Mouse (Mus musculus): Measurements from ENCODE around the gene Nr1i2. TPM values are rescaled to one million over a fixed set of nuclear protein-coding genes. Genes with fewer than 3 reads are reported as not detected.

The Nr1i2 gene
- polyA plus RNA-seq, 1 experiment from 2014 or later = not detected

DNA sequence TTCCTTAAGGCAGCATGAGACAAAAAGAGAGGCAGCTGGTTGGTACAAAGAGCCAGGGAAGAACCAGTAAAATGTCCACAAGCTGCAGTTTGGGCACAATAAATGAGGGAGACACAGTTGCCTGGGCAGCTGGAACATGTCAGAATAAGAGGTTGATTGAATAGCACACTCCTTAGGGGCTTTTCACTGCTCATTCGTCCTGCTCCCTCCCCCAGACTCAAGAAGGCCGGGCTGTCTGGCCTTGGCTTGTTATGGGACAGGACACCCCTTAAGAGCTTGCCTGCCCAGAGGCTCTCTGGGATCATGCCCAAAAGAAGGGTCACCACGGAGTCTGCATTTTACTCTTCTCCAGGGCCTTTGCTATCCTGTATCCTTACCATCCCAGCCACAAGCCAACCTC lies 11.3 kb downstream of the Nr1i2 start:
- Histone ChIP-seq H3K4me2 (no peak overlapping the region), H3K9me3 (replicated peaks) (no peaks in the 10 kb centered on the region), H3K27me3 (no peaks in the 10 kb centered on the region), H3K36me3 (ENCODE audit: poor library complexity, severe bottlenecking) (no peaks in the 10 kb centered on the region), H3K9ac (no peak overlapping the region), H3K27ac (no peak overlapping the region), H3K4me1 (peaks cover 4% of the 10 kb centered on the region; the same call in 1 of the 2 replicates), H3K4me3 (no peak overlapping the region)
- peak; percentile 45; the same call in 1 of the 2 replicates for ATAC-seq
- WGBS = 35% methylated on average over 3 of the region's 3 CpGs

DNA sequence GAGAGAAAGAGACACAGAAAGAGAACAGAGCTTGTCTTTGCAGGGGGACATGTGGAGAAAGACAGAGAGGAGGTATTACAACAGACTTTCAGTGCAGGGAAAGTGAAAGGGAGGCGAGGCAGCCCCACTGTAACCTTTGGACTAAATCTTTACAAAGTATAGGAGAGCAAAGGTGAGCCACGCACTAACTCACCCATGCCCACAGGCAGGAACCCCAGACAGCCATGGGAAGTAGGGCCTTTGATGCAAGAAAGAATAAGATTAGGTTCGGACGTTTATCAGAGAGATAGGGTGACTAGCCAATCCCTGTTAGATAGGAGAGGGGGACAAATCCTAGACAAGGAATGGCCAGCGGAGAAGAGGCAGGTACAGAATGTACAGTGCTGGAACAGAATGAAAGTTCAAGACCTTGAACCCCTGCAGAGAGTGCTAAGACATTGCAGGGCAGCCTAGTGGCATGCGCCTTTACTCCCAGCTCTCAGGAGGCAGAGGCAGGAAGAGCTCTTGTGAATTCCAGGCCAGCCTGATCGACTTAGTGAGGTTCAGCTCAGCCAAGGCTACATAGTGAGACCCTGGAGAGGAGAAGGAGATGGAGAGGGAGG lies 12.0 kb downstream of the Nr1i2 start:
- Histone ChIP-seq H3K9ac (no peak overlapping the region), H3K4me1 (peaks cover 4% of the 10 kb centered on the region; the same call in 1 of the 2 replicates), H3K36me3 (ENCODE audit: poor library complexity, severe bottlenecking) (no peaks in the 10 kb centered on the region), H3K27ac (no peak overlapping the region), H3K27me3 (no peaks in the 10 kb centered on the region), H3K4me2 (no peak overlapping the region), H3K9me3 (replicated peaks) (no peaks in the 10 kb centered on the region), H3K4me3 (no peak overlapping the region)
- no peak for ATAC-seq
- 88% methylated on average over 7 of the region's 7 CpGs for WGBS

DNA sequence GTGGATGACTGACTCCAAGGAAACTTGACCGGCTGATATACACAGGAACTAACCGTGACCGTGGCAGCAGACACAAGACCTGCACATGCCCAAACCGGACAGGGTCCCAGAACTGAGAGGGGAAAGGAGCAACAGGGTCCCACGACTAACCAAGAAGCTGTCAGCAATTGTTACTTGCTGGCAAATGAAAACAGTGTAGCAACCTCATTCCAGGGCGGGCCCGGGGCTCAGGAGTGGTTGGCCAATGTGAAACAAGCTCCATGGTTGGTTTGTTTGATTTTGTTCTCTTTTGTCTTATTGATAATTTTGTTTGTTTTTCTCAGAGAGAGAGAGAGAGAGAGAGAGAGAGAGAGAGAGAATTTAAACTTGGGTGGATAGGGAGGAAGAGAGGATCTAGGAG lies 13.7 kb downstream of the Nr1i2 start:
- 84% methylated on average over 7 of the region's 7 CpGs for WGBS

DNA sequence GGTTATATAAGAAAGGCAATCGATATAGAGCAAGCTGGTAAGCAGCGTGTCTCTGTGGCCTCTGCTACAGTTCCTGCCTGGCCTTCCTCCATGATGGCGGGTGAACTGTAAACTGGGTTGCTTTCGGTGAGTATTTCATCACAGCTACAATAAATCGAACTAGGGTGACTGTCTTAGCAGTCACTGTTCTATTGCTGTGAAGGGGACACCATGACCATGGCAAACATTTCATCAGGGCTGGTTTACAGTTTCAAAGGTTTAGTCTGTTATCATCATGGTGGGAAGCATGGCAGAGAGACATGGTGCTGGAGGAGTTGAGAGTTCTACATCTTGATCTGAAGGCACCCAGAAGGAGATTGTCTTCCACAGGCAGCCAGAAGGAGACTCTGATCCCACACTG lies 14.8 kb downstream of the Nr1i2 start:
- no peaks in the 10 kb centered on the region for H3K27me3 ChIP-seq
- peaks cover 4% of the 10 kb centered on the region; the same call in 1 of the 2 replicates for H3K4me1 ChIP-seq
- H3K9ac ChIP-seq = no peak overlapping the region
- H3K9me3 ChIP-seq (replicated peaks) = no peaks in the 10 kb centered on the region
- H3K4me3 ChIP-seq = no peak overlapping the region
- WGBS = 93% methylated on average over 5 of the region's 5 CpGs
- H3K4me2 ChIP-seq = no peak overlapping the region
- no peak for ATAC-seq
- no peaks in the 10 kb centered on the region for H3K36me3 ChIP-seq (ENCODE audit: poor library complexity, severe bottlenecking)
- H3K27ac ChIP-seq = no peak overlapping the region

More for the DNA sequence above, 13.7 kb downstream of the Nr1i2 start:
- Histone ChIP-seq H3K4me2 (no peak overlapping the region), H3K4me3 (no peak overlapping the region), H3K9me3 (replicated peaks) (no peaks in the 10 kb centered on the region), H3K27ac (no peak overlapping the region), H3K9ac (no peak overlapping the region), H3K4me1 (peaks cover 4% of the 10 kb centered on the region; the same call in 1 of the 2 replicates), H3K36me3 (ENCODE audit: poor library complexity, severe bottlenecking) (no peaks in the 10 kb centered on the region), H3K27me3 (no peaks in the 10 kb centered on the region)
- no peak for ATAC-seq

DNA sequence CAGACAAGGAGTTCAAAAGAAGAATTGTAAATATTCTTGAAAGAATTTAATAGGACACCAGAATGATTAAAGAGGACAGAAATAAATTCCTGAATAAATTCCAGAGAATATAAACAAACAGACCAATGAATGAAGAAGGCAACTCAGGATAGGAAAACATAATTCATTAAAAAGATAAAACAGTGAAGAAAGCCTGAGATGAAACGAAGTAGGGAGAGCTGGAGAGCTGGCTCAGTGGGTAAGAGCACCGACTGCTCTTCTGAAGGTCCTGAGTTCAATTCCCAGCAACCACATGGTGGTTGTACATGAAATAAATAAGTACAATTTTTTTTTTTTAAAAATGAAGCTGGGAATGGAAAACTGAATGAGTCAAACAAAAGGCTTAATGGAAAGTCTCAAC lies 19.9 kb downstream of the Nr1i2 start:
- Histone ChIP-seq H3K36me3 (ENCODE audit: poor library complexity, severe bottlenecking) (no peaks in the 10 kb centered on the region), H3K9me3 (replicated peaks) (no peaks in the 10 kb centered on the region), H3K4me1 (peaks cover 17% of the 10 kb centered on the region), H3K27ac (no peak overlapping the region), H3K27me3 (no peaks in the 10 kb centered on the region), H3K4me3 (no peak overlapping the region), H3K9ac (no peak overlapping the region), H3K4me2 (no peak overlapping the region)
- ATAC-seq = no peak
- WGBS = 89% methylated on average over 2 of the region's 2 CpGs

DNA sequence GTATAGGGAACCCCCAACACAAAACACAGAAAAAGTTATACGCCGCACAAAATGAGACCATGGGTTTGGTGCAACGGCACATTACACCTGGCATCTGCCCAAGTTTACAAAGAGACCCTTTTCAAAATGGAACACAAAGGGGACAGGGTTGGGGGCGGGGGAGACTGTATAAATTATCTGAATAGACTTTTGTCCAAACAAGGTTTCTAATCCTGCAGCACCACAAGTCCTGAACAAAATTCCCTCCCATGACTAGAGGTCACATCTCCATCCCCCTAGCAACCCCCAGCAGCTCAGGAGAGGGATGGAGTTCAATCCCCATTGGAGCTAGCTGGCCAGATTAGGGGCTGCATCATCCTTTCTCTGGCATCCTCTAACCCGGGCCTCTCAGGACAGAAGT lies 22.1 kb downstream of the Nr1i2 start:
- Histone ChIP-seq H3K9ac (no peak overlapping the region), H3K36me3 (ENCODE audit: poor library complexity, severe bottlenecking) (no peaks in the 10 kb centered on the region), H3K9me3 (replicated peaks) (no peaks in the 10 kb centered on the region), H3K27ac (peak overlapping the region; percentile 31; the same call in 1 of the 2 replicates), H3K4me2 (0 out of 2 replicates have a peak overlapping the region, but pooled peaks have one; percentile 8), H3K4me1 (peaks cover 17% of the 10 kb centered on the region), H3K4me3 (no peak overlapping the region), H3K27me3 (no peaks in the 10 kb centered on the region)
- peak; percentile 59; the same call in 1 of the 2 replicates for ATAC-seq
- WGBS = 10% methylated on average over 5 of the region's 5 CpGs

DNA sequence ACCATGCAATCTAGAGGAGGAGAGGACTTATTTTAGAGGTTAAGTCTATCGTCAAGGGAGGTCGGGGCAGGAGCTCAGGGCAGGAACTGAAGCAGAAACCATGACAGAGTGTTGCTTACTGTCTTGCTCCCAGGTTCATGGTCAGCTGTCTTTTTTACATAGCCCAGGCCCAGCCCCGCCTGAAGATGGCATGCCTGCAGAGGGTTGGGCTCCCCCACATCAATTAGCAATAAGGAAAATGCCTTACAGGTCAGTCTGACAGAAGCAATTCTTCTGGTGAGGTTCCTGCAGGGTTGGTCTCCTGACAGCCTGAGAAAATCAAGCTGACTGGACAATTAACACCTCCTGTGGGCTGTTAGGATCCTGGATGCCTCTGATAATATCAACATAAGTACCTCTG lies 23.0 kb downstream of the Nr1i2 start:
- no peak for ATAC-seq
- Histone ChIP-seq H3K27me3 (no peaks in the 10 kb centered on the region), H3K27ac (no peak overlapping the region), H3K4me1 (peaks cover 17% of the 10 kb centered on the region), H3K9me3 (replicated peaks) (no peaks in the 10 kb centered on the region), H3K36me3 (ENCODE audit: poor library complexity, severe bottlenecking) (no peaks in the 10 kb centered on the region), H3K4me3 (no peak overlapping the region), H3K9ac (no peak overlapping the region), H3K4me2 (no peak overlapping the region)
- 71% methylated on average over 3 of the region's 3 CpGs for WGBS

DNA sequence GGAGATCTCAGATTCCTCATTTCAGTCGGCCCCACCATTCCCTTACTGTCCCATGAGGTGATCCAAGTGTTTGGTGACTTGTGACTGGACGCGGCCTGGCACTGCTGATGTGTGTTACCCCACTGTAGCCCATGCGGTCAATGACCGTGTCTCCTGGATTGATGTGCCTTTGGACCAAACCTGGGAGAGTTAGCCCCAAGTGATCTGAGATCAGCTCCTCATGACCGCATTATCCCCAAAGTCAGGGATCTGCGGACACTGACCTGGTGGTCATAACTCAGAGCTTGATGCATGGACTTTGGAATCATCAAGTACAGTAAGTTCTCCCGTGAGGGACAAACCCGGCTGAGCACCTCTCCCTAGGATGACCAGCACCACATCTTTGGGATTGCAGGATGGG lies 38.7 kb downstream of the Nr1i2 start:
- Histone ChIP-seq H3K4me1 (no peaks in the 10 kb centered on the region), H3K9me3 (replicated peaks) (no peaks in the 10 kb centered on the region), H3K27me3 (no peaks in the 10 kb centered on the region), H3K4me2 (no peak overlapping the region), H3K4me3 (no peak overlapping the region), H3K36me3 (ENCODE audit: poor library complexity, severe bottlenecking) (no peaks in the 10 kb centered on the region), H3K9ac (no peak overlapping the region), H3K27ac (no peak overlapping the region)
- 92% methylated on average over 9 of the region's 9 CpGs for WGBS
- no peak for ATAC-seq

DNA sequence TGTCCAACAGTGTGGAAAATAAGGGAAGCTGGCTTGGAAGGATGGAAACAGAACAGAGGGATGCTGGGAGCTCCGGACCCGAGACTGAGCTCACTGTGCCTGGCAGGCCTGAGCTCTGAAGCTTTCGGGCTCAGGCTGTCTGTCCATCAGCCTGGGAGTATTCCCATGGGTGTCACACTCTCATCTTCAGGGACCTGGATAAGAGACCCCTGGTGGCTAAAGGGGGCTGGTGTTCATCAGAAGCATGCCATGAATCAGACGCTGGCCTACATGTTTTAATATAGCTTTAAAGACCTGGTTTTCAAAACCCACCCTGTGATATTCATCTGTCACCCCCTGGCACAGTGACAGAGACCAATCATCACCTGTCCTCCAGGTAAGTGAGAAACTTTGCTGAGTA lies 39.5 kb downstream of the Nr1i2 start:
- Histone ChIP-seq H3K27ac (no peak overlapping the region), H3K9me3 (replicated peaks) (no peaks in the 10 kb centered on the region), H3K9ac (no peak overlapping the region), H3K4me2 (no peak overlapping the region), H3K27me3 (no peaks in the 10 kb centered on the region), H3K4me1 (no peaks in the 10 kb centered on the region), H3K36me3 (ENCODE audit: poor library complexity, severe bottlenecking) (no peaks in the 10 kb centered on the region), H3K4me3 (no peak overlapping the region)
- ATAC-seq = no peak
- WGBS = 79% methylated on average over 4 of the region's 4 CpGs

DNA sequence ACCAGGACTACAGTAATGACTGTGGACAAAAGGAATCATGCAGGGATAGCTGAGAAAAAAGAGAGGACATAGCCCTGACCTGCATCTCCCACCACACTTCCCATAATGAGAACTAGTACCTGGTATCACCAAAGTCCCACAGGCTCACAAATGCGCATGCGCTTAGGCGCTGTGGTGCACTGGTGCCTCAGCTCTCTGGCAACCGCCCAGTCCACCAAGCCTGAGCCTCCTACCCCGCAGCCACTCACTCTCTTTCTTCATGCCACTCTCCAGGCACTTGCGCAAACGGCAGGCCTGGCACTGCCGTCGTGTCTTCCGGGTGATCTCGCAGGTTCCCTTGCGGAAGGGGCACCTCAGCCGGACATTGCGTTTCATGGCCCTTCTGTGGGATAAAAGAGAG lies 40.6 kb downstream of the Nr1i2 start:
- no peak for ATAC-seq

DNA sequence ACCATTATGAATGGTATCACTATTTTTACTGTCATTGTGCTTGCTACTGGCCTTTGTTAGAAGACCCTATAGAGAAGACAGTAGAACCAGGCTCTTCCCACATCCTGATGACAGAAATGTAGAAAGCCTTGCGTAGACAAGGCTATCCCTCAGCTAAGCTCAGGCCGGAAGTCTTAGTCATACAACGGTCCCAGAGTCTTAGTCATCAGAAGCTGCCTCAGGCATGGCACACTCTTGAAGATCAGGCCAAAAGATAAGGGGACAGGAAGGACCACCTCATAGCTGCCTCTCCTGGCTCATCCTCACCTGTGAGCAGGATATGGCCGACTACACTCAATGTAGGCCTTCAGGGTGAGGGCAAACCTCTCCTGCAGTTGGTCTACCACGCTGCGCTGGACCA lies 44.2 kb downstream of the Nr1i2 start:
- Histone ChIP-seq H3K36me3 (ENCODE audit: poor library complexity, severe bottlenecking) (peaks cover 4% of the 10 kb centered on the region; the same call in 1 of the 2 replicates), H3K4me1 (no peaks in the 10 kb centered on the region), H3K9ac (no peak overlapping the region), H3K4me2 (no peak overlapping the region), H3K27ac (no peak overlapping the region), H3K4me3 (no peak overlapping the region), H3K9me3 (replicated peaks) (no peaks in the 10 kb centered on the region), H3K27me3 (no peaks in the 10 kb centered on the region)
- no peak for ATAC-seq
- 92% methylated on average over 6 of the region's 6 CpGs for WGBS

More for the DNA sequence above, 40.6 kb downstream of the Nr1i2 start:
- no peaks in the 10 kb centered on the region for H3K36me3 ChIP-seq (ENCODE audit: poor library complexity, severe bottlenecking)
- no peaks in the 10 kb centered on the region for H3K4me1 ChIP-seq
- H3K27ac ChIP-seq = no peak overlapping the region
- no peak overlapping the region for H3K9ac ChIP-seq
- H3K4me2 ChIP-seq = no peak overlapping the region
- H3K4me3 ChIP-seq = no peak overlapping the region
- 83% methylated on average over 14 of the region's 14 CpGs for WGBS
- no peaks in the 10 kb centered on the region for H3K9me3 ChIP-seq (replicated peaks)
- no peaks in the 10 kb centered on the region for H3K27me3 ChIP-seq

DNA sequence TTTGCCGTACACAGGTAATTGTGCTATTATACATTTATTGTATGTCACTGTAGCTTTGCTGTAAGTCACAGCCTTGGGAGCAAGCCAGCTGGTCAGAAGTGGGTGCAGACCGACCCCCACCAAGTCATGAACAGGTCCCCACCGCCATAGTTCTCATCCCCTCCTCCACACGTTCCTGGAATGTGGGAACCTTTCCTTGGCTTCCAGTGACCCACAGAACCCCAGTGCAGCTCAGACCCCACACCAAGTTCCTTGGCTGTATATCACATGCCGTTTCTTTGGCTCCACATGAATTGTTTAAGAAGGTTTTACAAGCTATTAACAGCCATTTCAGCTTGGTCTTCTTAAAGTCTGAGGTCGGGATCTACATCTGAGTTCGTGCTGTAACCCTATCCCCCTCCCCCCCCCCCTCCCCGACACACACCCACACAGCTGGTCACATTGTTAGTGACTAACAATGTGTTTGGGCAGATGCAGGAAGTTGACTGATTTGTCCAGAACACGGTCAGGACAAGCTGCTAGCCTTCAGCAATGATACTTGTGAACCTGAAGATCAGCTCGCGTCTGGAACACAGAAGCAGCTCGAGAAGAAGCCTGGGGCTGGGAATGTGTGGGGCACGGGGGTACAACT lies 46.2 kb downstream of the Nr1i2 start:
- no peaks in the 10 kb centered on the region for H3K4me1 ChIP-seq
- H3K4me3 ChIP-seq = no peak overlapping the region
- whole genome bisulfite sequencing = 59% methylated on average over 13 of the region's 13 CpGs
- no peaks in the 10 kb centered on the region for H3K9me3 ChIP-seq (replicated peaks)
- no peak for ATAC-seq
- H3K9ac ChIP-seq = no peak overlapping the region
- no peak overlapping the region for H3K27ac ChIP-seq
- no peak overlapping the region for H3K4me2 ChIP-seq
- H3K27me3 ChIP-seq = no peaks in the 10 kb centered on the region
- peaks cover 9% of the 10 kb centered on the region; the same call in 1 of the 2 replicates for H3K36me3 ChIP-seq (ENCODE audit: poor library complexity, severe bottlenecking)
